Mouse (Mus musculus): ENCODE measurements around the gene Nhsl2. TPM values are rescaled to one million over a fixed set of nuclear protein-coding genes. Genes with fewer than 3 reads are reported as not detected.

Nhsl2 gene
- polyA plus RNA-seq, 1 experiment: 0.21 TPM

- Histone ChIP-seq H3K27ac (ENCODE audit: insufficient read depth, low read length) (no peak overlapping the region), H3K4me3 (ENCODE audit: low read depth, low read length) (no peak overlapping the region), H3K27me3 (ENCODE audit: control insufficient read depth, insufficient read depth, low read length, poor library complexity, severe bottlenecking) (no peaks in the 10 kb centered on the region), H3K4me1 (ENCODE audit: control insufficient read depth, insufficient read depth, low read length) (no peaks in the 10 kb centered on the region), H3K9ac (ENCODE audit: low read depth, poor library complexity, severe bottlenecking) (no peak overlapping the region), H3K36me3 (ENCODE audit: control insufficient read depth, insufficient read depth, low read length, poor library complexity, severe bottlenecking) (no peaks in the 10 kb centered on the region), H3K9me3 (replicated peaks; ENCODE audit: control insufficient read depth, insufficient read depth, low read length, poor library complexity, severe bottlenecking) (no peaks in the 10 kb centered on the region)
- TF ChIP-seq EP300 (IDR thresholded peaks at IDR 0.05; ENCODE audit: insufficient read depth, low read depth, low read length) (no peak), CTCF (IDR thresholded peaks at IDR 0.05; ENCODE audit: low read depth, low read length) (no peak), POLR2A (IDR thresholded peaks at IDR 0.05; ENCODE audit: insufficient read depth, low read length) (no peak)
Observed at GRCm38 (mm10) chrX:102050552-102050951, 201.4 kb downstream of the Nhsl2 start.

GRCm38 (mm10) chrX:102051225-102051624, 202.0 kb downstream of the Nhsl2 start:
- H3K27me3 ChIP-seq (ENCODE audit: control insufficient read depth, insufficient read depth, low read length, poor library complexity, severe bottlenecking): no peaks in the 10 kb centered on the region
- H3K4me1 ChIP-seq (ENCODE audit: control insufficient read depth, insufficient read depth, low read length): no peaks in the 10 kb centered on the region
- H3K27ac ChIP-seq (ENCODE audit: insufficient read depth, low read length): no peak overlapping the region
- no peak for TF ChIP-seq POLR2A (IDR thresholded peaks at IDR 0.05; ENCODE audit: insufficient read depth, low read length)
- TF ChIP-seq EP300 (IDR thresholded peaks at IDR 0.05; ENCODE audit: insufficient read depth, low read depth, low read length): no peak
- TF ChIP-seq CTCF (IDR thresholded peaks at IDR 0.05; ENCODE audit: low read depth, low read length): no peak
- H3K4me3 ChIP-seq (ENCODE audit: low read depth, low read length): no peak overlapping the region
- no peaks in the 10 kb centered on the region for H3K9me3 ChIP-seq (replicated peaks; ENCODE audit: control insufficient read depth, insufficient read depth, low read length, poor library complexity, severe bottlenecking)
- H3K36me3 ChIP-seq (ENCODE audit: control insufficient read depth, insufficient read depth, low read length, poor library complexity, severe bottlenecking): no peaks in the 10 kb centered on the region
- no peak overlapping the region for H3K9ac ChIP-seq (ENCODE audit: low read depth, poor library complexity, severe bottlenecking)

GRCm38 (mm10) chrX:102053371-102053770, 204.2 kb downstream of the Nhsl2 start:
- Histone ChIP-seq H3K9ac (ENCODE audit: low read depth, poor library complexity, severe bottlenecking) (no peak overlapping the region), H3K36me3 (ENCODE audit: control insufficient read depth, insufficient read depth, low read length, poor library complexity, severe bottlenecking) (no peaks in the 10 kb centered on the region), H3K27me3 (ENCODE audit: control insufficient read depth, insufficient read depth, low read length, poor library complexity, severe bottlenecking) (no peaks in the 10 kb centered on the region), H3K27ac (ENCODE audit: insufficient read depth, low read length) (no peak overlapping the region), H3K9me3 (replicated peaks; ENCODE audit: control insufficient read depth, insufficient read depth, low read length, poor library complexity, severe bottlenecking) (no peaks in the 10 kb centered on the region), H3K4me1 (ENCODE audit: control insufficient read depth, insufficient read depth, low read length) (no peaks in the 10 kb centered on the region), H3K4me3 (ENCODE audit: low read depth, low read length) (no peak overlapping the region)
- no peak for TF ChIP-seq EP300 (IDR thresholded peaks at IDR 0.05; ENCODE audit: insufficient read depth, low read depth, low read length)
- TF ChIP-seq POLR2A (IDR thresholded peaks at IDR 0.05; ENCODE audit: insufficient read depth, low read length): no peak
- TF ChIP-seq CTCF (IDR thresholded peaks at IDR 0.05; ENCODE audit: low read depth, low read length): no peak

- Histone ChIP-seq H3K9ac (ENCODE audit: low read depth, poor library complexity, severe bottlenecking) (no peak overlapping the region), H3K27ac (ENCODE audit: insufficient read depth, low read length) (no peak overlapping the region), H3K4me3 (ENCODE audit: low read depth, low read length) (no peak overlapping the region), H3K4me1 (ENCODE audit: control insufficient read depth, insufficient read depth, low read length) (no peaks in the 10 kb centered on the region), H3K27me3 (ENCODE audit: control insufficient read depth, insufficient read depth, low read length, poor library complexity, severe bottlenecking) (no peaks in the 10 kb centered on the region), H3K9me3 (replicated peaks; ENCODE audit: control insufficient read depth, insufficient read depth, low read length, poor library complexity, severe bottlenecking) (no peaks in the 10 kb centered on the region), H3K36me3 (ENCODE audit: control insufficient read depth, insufficient read depth, low read length, poor library complexity, severe bottlenecking) (no peaks in the 10 kb centered on the region)
- TF ChIP-seq CTCF (IDR thresholded peaks at IDR 0.05; ENCODE audit: low read depth, low read length): no peak
Observed at GRCm38 (mm10) chrX:102054009-102054408, 204.8 kb downstream of the Nhsl2 start.

GRCm38 (mm10) chrX:102059437-102059836, 210.3 kb downstream of the Nhsl2 start:
- Histone ChIP-seq H3K9ac (ENCODE audit: low read depth, poor library complexity, severe bottlenecking) (no peak overlapping the region), H3K27me3 (ENCODE audit: control insufficient read depth, insufficient read depth, low read length, poor library complexity, severe bottlenecking) (no peaks in the 10 kb centered on the region), H3K9me3 (replicated peaks; ENCODE audit: control insufficient read depth, insufficient read depth, low read length, poor library complexity, severe bottlenecking) (no peaks in the 10 kb centered on the region), H3K27ac (ENCODE audit: insufficient read depth, low read length) (no peak overlapping the region), H3K4me1 (ENCODE audit: control insufficient read depth, insufficient read depth, low read length) (no peaks in the 10 kb centered on the region), H3K4me3 (ENCODE audit: low read depth, low read length) (no peak overlapping the region), H3K36me3 (ENCODE audit: control insufficient read depth, insufficient read depth, low read length, poor library complexity, severe bottlenecking) (no peaks in the 10 kb centered on the region)
- TF ChIP-seq CTCF (IDR thresholded peaks at IDR 0.05; ENCODE audit: low read depth, low read length): peak; percentile 22
- no peak for TF ChIP-seq EP300 (IDR thresholded peaks at IDR 0.05; ENCODE audit: insufficient read depth, low read depth, low read length)

GRCm38 (mm10) chrX:102060243-102060642, 211.1 kb downstream of the Nhsl2 start:
- H3K36me3 ChIP-seq (ENCODE audit: control insufficient read depth, insufficient read depth, low read length, poor library complexity, severe bottlenecking): no peaks in the 10 kb centered on the region
- no peaks in the 10 kb centered on the region for H3K4me1 ChIP-seq (ENCODE audit: control insufficient read depth, insufficient read depth, low read length)
- no peak overlapping the region for H3K9ac ChIP-seq (ENCODE audit: low read depth, poor library complexity, severe bottlenecking)
- H3K9me3 ChIP-seq (replicated peaks; ENCODE audit: control insufficient read depth, insufficient read depth, low read length, poor library complexity, severe bottlenecking): no peaks in the 10 kb centered on the region
- no peaks in the 10 kb centered on the region for H3K27me3 ChIP-seq (ENCODE audit: control insufficient read depth, insufficient read depth, low read length, poor library complexity, severe bottlenecking)
- no peak overlapping the region for H3K4me3 ChIP-seq (ENCODE audit: low read depth, low read length)
- no peak for TF ChIP-seq CTCF (IDR thresholded peaks at IDR 0.05; ENCODE audit: low read depth, low read length)
- TF ChIP-seq POLR2A (IDR thresholded peaks at IDR 0.05; ENCODE audit: insufficient read depth, low read length): no peak
- TF ChIP-seq EP300 (IDR thresholded peaks at IDR 0.05; ENCODE audit: insufficient read depth, low read depth, low read length): no peak
- no peak overlapping the region for H3K27ac ChIP-seq (ENCODE audit: insufficient read depth, low read length)
